Mouse (Mus musculus): ENCODE data around the gene Kmt5b. TPM values are rescaled to one million over a fixed set of nuclear protein-coding genes. Genes with fewer than 3 reads are reported as not detected.

The Kmt5b gene
- polyA plus RNA-seq, 1 experiment = 32.9 TPM

GRCm38 (mm10) chr19:3838931-3839330, 71.7 kb downstream of the Kmt5b start:
- H3K27me3 ChIP-seq (ENCODE audit: control insufficient read depth, insufficient read depth, low read length) = no peaks in the 10 kb centered on the region
- H3K4me3 ChIP-seq (ENCODE audit: control insufficient read depth, insufficient read depth, low read length) = no peak overlapping the region
- WGBS = 96% methylated on average over 3 of the region's 3 CpGs
- no peak overlapping the region for H3K27ac ChIP-seq (ENCODE audit: control insufficient read depth, insufficient read depth, low read length)
- TF ChIP-seq POLR2A (IDR thresholded peaks at IDR 0.05; ENCODE audit: control insufficient read depth, extremely low read depth, insufficient read depth, low read length, poor library complexity) (no peak), CTCF (IDR thresholded peaks at IDR 0.05; ENCODE audit: borderline replicate concordance, control insufficient read depth, extremely low read depth, insufficient read depth, low read length, poor library complexity) (no peak)
- DNase-seq = no peak
- H3K36me3 ChIP-seq (ENCODE audit: control insufficient read depth, insufficient read depth, low read length) = no peaks in the 10 kb centered on the region
- H3K4me1 ChIP-seq (replicated peaks; ENCODE audit: control insufficient read depth, insufficient read depth, low read length) = peaks cover 41% of the 10 kb centered on the region

GRCm38 (mm10) chr19:3839686-3840085, 72.5 kb downstream of the Kmt5b start:
- DNase-seq = no peak
- no peaks in the 10 kb centered on the region for H3K27me3 ChIP-seq (ENCODE audit: control insufficient read depth, insufficient read depth, low read length)
- H3K27ac ChIP-seq (ENCODE audit: control insufficient read depth, insufficient read depth, low read length) = no peak overlapping the region
- no peak overlapping the region for H3K4me3 ChIP-seq (ENCODE audit: control insufficient read depth, insufficient read depth, low read length)
- 83% methylated on average over 2 of the region's 2 CpGs for WGBS
- peaks cover 41% of the 10 kb centered on the region for H3K4me1 ChIP-seq (replicated peaks; ENCODE audit: control insufficient read depth, insufficient read depth, low read length)
- no peaks in the 10 kb centered on the region for H3K36me3 ChIP-seq (ENCODE audit: control insufficient read depth, insufficient read depth, low read length)
- TF ChIP-seq CTCF (IDR thresholded peaks at IDR 0.05; ENCODE audit: borderline replicate concordance, control insufficient read depth, extremely low read depth, insufficient read depth, low read length, poor library complexity) = no peak
- no peak for TF ChIP-seq POLR2A (IDR thresholded peaks at IDR 0.05; ENCODE audit: control insufficient read depth, extremely low read depth, insufficient read depth, low read length, poor library complexity)

- DNase-seq = peak; percentile 37
- H3K4me1 ChIP-seq (replicated peaks; ENCODE audit: control insufficient read depth, insufficient read depth, low read length) = peaks cover 41% of the 10 kb centered on the region
- TF ChIP-seq CTCF (IDR thresholded peaks at IDR 0.05; ENCODE audit: borderline replicate concordance, control insufficient read depth, extremely low read depth, insufficient read depth, low read length, poor library complexity) (no peak), POLR2A (IDR thresholded peaks at IDR 0.05; ENCODE audit: control insufficient read depth, extremely low read depth, insufficient read depth, low read length, poor library complexity) (no peak)
- no peak overlapping the region for H3K4me3 ChIP-seq (ENCODE audit: control insufficient read depth, insufficient read depth, low read length)
- H3K36me3 ChIP-seq (ENCODE audit: control insufficient read depth, insufficient read depth, low read length) = no peaks in the 10 kb centered on the region
- H3K27me3 ChIP-seq (ENCODE audit: control insufficient read depth, insufficient read depth, low read length) = no peaks in the 10 kb centered on the region
- no peak overlapping the region for H3K27ac ChIP-seq (ENCODE audit: control insufficient read depth, insufficient read depth, low read length)
- 44% methylated on average over 5 of the region's 5 CpGs for WGBS
These were observed 73.0 kb downstream of the Kmt5b start for GRCm38 (mm10) chr19:3840214-3840651.

GRCm38 (mm10) chr19:3840685-3841084, 73.5 kb downstream of the Kmt5b start:
- no peak for DNase-seq
- TF ChIP-seq POLR2A (IDR thresholded peaks at IDR 0.05; ENCODE audit: control insufficient read depth, extremely low read depth, insufficient read depth, low read length, poor library complexity) = no peak
- TF ChIP-seq CTCF (IDR thresholded peaks at IDR 0.05; ENCODE audit: borderline replicate concordance, control insufficient read depth, extremely low read depth, insufficient read depth, low read length, poor library complexity) = no peak
- Histone ChIP-seq H3K4me1 (replicated peaks; ENCODE audit: control insufficient read depth, insufficient read depth, low read length) (peaks cover 42% of the 10 kb centered on the region), H3K27me3 (ENCODE audit: control insufficient read depth, insufficient read depth, low read length) (no peaks in the 10 kb centered on the region), H3K27ac (ENCODE audit: control insufficient read depth, insufficient read depth, low read length) (no peak overlapping the region), H3K4me3 (ENCODE audit: control insufficient read depth, insufficient read depth, low read length) (no peak overlapping the region), H3K36me3 (ENCODE audit: control insufficient read depth, insufficient read depth, low read length) (no peaks in the 10 kb centered on the region)
- 83% methylated on average over 5 of the region's 5 CpGs for WGBS

GRCm38 (mm10) chr19:3842359-3843148, 75.3 kb downstream of the Kmt5b start:
- no peak for TF ChIP-seq POLR2A (IDR thresholded peaks at IDR 0.05; ENCODE audit: control insufficient read depth, extremely low read depth, insufficient read depth, low read length, poor library complexity)
- no peak for TF ChIP-seq CTCF (IDR thresholded peaks at IDR 0.05; ENCODE audit: borderline replicate concordance, control insufficient read depth, extremely low read depth, insufficient read depth, low read length, poor library complexity)
- Histone ChIP-seq H3K27ac (ENCODE audit: control insufficient read depth, insufficient read depth, low read length) (no peak overlapping the region), H3K36me3 (ENCODE audit: control insufficient read depth, insufficient read depth, low read length) (no peaks in the 10 kb centered on the region), H3K4me1 (replicated peaks; ENCODE audit: control insufficient read depth, insufficient read depth, low read length) (peaks cover 45% of the 10 kb centered on the region), H3K27me3 (ENCODE audit: control insufficient read depth, insufficient read depth, low read length) (no peaks in the 10 kb centered on the region), H3K4me3 (ENCODE audit: control insufficient read depth, insufficient read depth, low read length) (no peak overlapping the region)
- 67% methylated on average over 12 of the region's 12 CpGs for WGBS
- DNase-seq = peak; percentile 9

- Histone ChIP-seq H3K4me3 (ENCODE audit: control insufficient read depth, insufficient read depth, low read length) (no peak overlapping the region), H3K27ac (ENCODE audit: control insufficient read depth, insufficient read depth, low read length) (no peak overlapping the region), H3K36me3 (ENCODE audit: control insufficient read depth, insufficient read depth, low read length) (no peaks in the 10 kb centered on the region), H3K27me3 (ENCODE audit: control insufficient read depth, insufficient read depth, low read length) (no peaks in the 10 kb centered on the region), H3K4me1 (replicated peaks; ENCODE audit: control insufficient read depth, insufficient read depth, low read length) (peaks cover 41% of the 10 kb centered on the region)
- 90% methylated on average over 2 of the region's 2 CpGs for WGBS
- no peak for DNase-seq
- TF ChIP-seq CTCF (IDR thresholded peaks at IDR 0.05; ENCODE audit: borderline replicate concordance, control insufficient read depth, extremely low read depth, insufficient read depth, low read length, poor library complexity) (no peak), POLR2A (IDR thresholded peaks at IDR 0.05; ENCODE audit: control insufficient read depth, extremely low read depth, insufficient read depth, low read length, poor library complexity) (no peak)
These were observed 76.4 kb downstream of the Kmt5b start for GRCm38 (mm10) chr19:3843629-3844028.
